Mouse (Mus musculus): ENCODE data around the gene Exosc1.

DNA sequence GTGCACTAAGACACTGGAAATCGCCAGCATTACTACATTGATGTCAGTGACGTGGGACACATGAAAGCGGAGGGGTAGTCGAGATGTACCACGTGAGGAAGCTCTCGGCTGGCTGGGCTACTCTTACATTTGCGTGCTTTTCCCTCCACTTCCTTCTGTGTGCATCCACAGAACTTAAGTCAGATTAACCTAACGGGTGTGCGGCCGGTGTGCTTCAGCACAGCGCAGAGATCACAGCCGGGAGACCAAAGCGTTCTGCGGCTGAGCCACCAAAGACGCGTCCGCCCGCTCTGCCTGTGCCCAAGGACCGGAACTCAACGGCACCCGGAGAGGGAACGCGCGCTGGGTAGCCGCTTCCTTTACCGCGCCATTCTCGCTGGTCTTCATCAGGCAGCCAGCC is 537 bp downstream of the Exosc1 start:
- TF ChIP-seq CTCF (IDR thresholded peaks at IDR 0.05; ENCODE audit: low read depth, low read length) (no peak), POLR2A (IDR thresholded peaks at IDR 0.05; ENCODE audit: borderline replicate concordance, low read depth, low read length) (no peak)
